Mouse (Mus musculus) heart, embryonic 14.5 days (tissue): ENCODE measurements around the gene Gse1. TPM values are rescaled to one million over a fixed set of nuclear protein-coding genes. Genes with fewer than 3 reads are reported as not detected.

Source experiments
- ATAC-seq: fragments of 200-750 bp; cut with Nextera tagmentation; 2 replicates; pipeline ENCODE4 v1.8.0; 2017; ENCODE audit warnings: low read depth, moderate TSS enrichment; ENCODE audit not compliant: insufficient number of reproducible peaks, insufficient read depth, low FRiP score
- H3K27ac ChIP-seq, 2 experiments: fragments of 200-500 bp in 1 of 2; fragments of 300-500 bp in 1 of 2; sonication (generic) in 1 of 2; replicated peaks in 1 of 2; 2 replicates each; pipeline ENCODE4 v1.5.1; 2012 to 2014; ENCODE audit warnings: low read depth in 2 of 2, low read length in 2 of 2, control low read depth in 1 of 2, mild to moderate bottlenecking in 1 of 2, mixed read lengths in 1 of 2; ENCODE audit not compliant: control insufficient read depth in 1 of 2, insufficient read depth in 1 of 2
- H3K27me3 ChIP-seq: fragments of 300-500 bp; sonication (generic); 2 replicates; pipeline ENCODE4 v1.6.1; 2014; ENCODE audit warnings: mild to moderate bottlenecking, low read length, control low read depth; ENCODE audit not compliant: control insufficient read depth, insufficient read depth
- H3K36me3 ChIP-seq: fragments of 300-500 bp; sonication (generic); 2 replicates; pipeline ENCODE4 v1.6.1; 2014; ENCODE audit warnings: mild to moderate bottlenecking, control low read depth, low read length, mixed read lengths; ENCODE audit not compliant: control insufficient read depth, insufficient read depth
- H3K4me1 ChIP-seq, 2 experiments: fragments of 200-500 bp in 1 of 2; fragments of 300-500 bp in 1 of 2; sonication (generic) in 1 of 2; 2 replicates each; pipeline ENCODE4 v1.6.1; 2012 to 2014; ENCODE audit warnings: low read length in 2 of 2, control low read depth in 1 of 2, mixed read lengths in 1 of 2; ENCODE audit not compliant: control insufficient read depth in 2 of 2, insufficient read depth in 2 of 2
- H3K4me2 ChIP-seq: fragments of 300-500 bp; sonication (generic); 2 replicates; pipeline ENCODE4 v1.6.1; 2014; ENCODE audit warnings: mild to moderate bottlenecking, low read length
- H3K4me3 ChIP-seq, 2 experiments: fragments of 200-500 bp in 1 of 2; fragments of 300-500 bp in 1 of 2; sonication (generic) in 1 of 2; 2 replicates each; pipeline ENCODE4 v1.5.1; 2012 to 2014; ENCODE audit warnings: low read length in 2 of 2, mild to moderate bottlenecking in 2 of 2, control low read depth in 1 of 2, low read depth in 1 of 2, moderate library complexity in 1 of 2; ENCODE audit not compliant: control insufficient read depth in 1 of 2, insufficient read depth in 1 of 2
- H3K9ac ChIP-seq: fragments of 300-500 bp; sonication (generic); 2 replicates; pipeline ENCODE4 v1.6.1; 2014; ENCODE audit warnings: mild to moderate bottlenecking, low read length
- H3K9me3 ChIP-seq: fragments of 300-500 bp; sonication (generic); 2 replicates; pipeline ENCODE4 v1.6.1; 2016; ENCODE audit warnings: low read length, control low read depth; ENCODE audit not compliant: control insufficient read depth
- WGBS: fragments of 180-500 bp; shearing (Covaris S2); extraction: QIAGEN DNeasy Blood & Tissue Kit; methylation state at CpG from one replicate; pipeline ENCODE4 v1.1.7; 2014; 5-methylcytosine and 5-hydroxymethylcytosine counted together
- polyA plus RNA-seq: library from polyadenylated mRNA; unstranded; fragments of >200 nt; fragmentation: Nextera tagmentation; extraction: Ambion mirVana; gene quantifications from 2 replicates; pipeline ENCODE4 v1.2.1, GENCODE M21; 2014

Gse1 gene
- polyA plus RNA-seq, 1 experiment from 2014 or later, result 12.2 TPM

DNA sequence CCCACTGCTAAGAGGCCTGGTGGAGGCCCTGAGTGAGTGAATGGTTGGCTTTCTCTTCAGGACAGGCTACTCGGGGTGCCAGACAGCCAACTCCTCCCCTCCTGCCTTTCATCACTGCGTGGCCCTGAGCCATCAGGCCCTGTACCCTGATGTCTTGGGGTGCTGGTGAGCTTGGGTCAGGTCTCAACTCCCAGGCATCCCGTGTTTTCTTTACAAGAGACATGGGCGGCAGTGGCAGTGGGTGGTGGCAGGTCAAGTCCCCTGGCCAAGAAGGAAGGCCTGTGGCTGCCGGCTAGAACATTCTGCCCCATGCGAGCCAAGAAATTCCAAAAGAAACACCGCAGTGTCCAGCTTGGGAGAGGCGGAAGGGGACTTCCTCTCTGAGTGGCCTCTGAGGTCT is 41.8 kb upstream of the Gse1 start:
- H3K27me3 ChIP-seq, result no peaks in the 10 kb centered on the region

DNA sequence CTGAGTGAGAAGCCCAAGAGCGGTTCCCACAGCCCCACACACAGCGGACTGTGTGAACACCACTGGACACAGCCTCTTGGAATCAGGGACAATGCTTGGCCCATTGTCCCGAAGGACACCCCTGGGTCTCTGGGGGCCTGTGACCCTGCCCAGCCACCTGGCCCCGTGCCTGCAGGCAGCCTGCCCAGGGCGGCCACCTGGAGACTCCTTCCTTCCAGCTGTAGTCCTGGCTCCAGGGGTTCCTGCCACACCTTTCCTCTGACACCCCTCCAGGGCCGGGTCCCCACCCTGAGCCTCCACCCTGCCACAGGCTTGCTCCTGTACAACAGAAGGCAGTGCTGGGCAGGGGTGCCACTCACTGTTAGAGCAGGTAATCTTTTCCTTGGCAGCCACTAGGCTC is 39.7 kb upstream of the Gse1 start:
- Histone ChIP-seq H3K9me3 (no peaks in the 10 kb centered on the region), H3K4me2 (no peak overlapping the region), H3K9ac (no peak overlapping the region), H3K27me3 (no peaks in the 10 kb centered on the region), H3K4me1 (peaks cover 33 to 46% of the 10 kb centered on the region in 2 experiments), H3K36me3 (no peaks in the 10 kb centered on the region), H3K4me3 (no peak overlapping the region), H3K27ac (no peak overlapping the region)
- ATAC-seq, result no peak
- WGBS, result 75% methylated on average over 6 of the region's 6 CpGs

More for the DNA sequence above, 41.8 kb upstream of the Gse1 start:
- H3K9me3 ChIP-seq, result no peaks in the 10 kb centered on the region
- H3K36me3 ChIP-seq, result no peaks in the 10 kb centered on the region
- no peak overlapping the region; the same call in 1 of the 2 replicates for H3K9ac ChIP-seq
- 52% methylated on average over 8 of the region's 8 CpGs for WGBS
- H3K4me2 ChIP-seq, result no peak overlapping the region
- no peak overlapping the region for H3K4me3 ChIP-seq
- H3K27ac ChIP-seq, result no peak overlapping the region
- H3K4me1 ChIP-seq, result peaks cover 28 to 40% of the 10 kb centered on the region in 2 experiments
- no peak for ATAC-seq

DNA sequence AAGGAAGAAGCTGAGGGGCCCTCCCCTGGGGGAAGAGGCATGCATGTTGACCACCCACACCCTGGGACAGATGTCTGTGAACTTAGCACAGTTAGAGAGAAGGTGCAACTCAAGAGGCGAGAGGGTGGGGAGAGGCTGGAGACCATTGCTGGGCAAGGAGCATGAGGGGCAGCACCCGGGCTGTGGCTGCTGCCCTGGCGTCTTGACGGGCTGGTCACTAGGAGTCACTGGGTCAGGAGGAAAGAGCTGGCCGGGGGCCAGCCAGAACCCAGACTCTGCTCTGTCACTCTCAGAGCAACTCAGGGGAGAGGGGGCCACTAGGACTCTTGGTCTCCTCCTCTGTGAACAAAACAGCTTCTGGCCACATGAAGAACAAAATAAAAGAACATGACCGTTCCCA is 38.8 kb upstream of the Gse1 start:
- H3K4me2 ChIP-seq, result no peak overlapping the region
- peaks cover 27 to 42% of the 10 kb centered on the region in 2 experiments for H3K4me1 ChIP-seq
- no peak for ATAC-seq
- H3K4me3 ChIP-seq, result no peak overlapping the region
- H3K9me3 ChIP-seq, result no peaks in the 10 kb centered on the region
- H3K36me3 ChIP-seq, result no peaks in the 10 kb centered on the region
- no peak overlapping the region for H3K27ac ChIP-seq
- H3K27me3 ChIP-seq, result no peaks in the 10 kb centered on the region
- WGBS, result 60% methylated on average over 6 of the region's 6 CpGs
- H3K9ac ChIP-seq, result no peak overlapping the region

DNA sequence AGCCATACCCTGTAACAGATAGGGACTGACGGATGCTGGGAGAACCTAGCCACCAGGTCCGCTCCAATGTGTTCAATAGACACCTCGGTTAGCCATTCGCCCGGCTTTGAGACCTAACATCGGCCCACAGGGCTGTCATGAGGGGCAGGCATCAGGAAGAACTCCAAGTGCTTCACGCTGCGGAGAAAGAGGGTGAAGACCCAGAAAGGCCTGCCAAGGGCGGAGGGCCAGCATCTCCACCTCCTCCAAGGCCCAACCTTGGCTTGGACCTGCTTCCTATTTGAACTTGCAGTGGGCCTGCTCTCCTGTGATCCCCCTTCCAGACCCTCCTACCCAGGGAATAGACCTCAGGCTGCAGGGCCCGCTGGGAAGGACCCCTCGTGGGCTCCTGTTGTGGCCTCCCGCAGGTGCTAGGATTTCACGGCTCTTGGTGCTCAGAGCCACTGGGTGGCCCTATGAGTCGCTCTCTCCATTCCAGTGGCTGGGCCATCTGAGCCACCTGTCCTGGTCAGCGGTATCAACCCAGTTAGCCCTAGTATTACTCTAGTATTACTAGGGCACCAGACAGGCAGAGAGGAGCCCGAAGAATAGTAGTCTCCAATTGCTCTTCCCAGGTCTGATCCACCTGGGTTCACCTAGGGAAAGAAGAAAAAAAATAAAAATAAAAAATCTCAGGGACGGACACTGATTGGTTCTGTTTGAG is 38.0 kb upstream of the Gse1 start:
- WGBS, result 79% methylated on average over 17 of the region's 17 CpGs
- no peaks in the 10 kb centered on the region for H3K36me3 ChIP-seq
- no peaks in the 10 kb centered on the region for H3K27me3 ChIP-seq
- H3K4me1 ChIP-seq, result peaks cover 21 to 34% of the 10 kb centered on the region in 2 experiments
- H3K9ac ChIP-seq, result no peak overlapping the region
- ATAC-seq, result no peak
- H3K27ac ChIP-seq, result peak overlapping the region in 1 of 2 experiments; percentile 92; a peak in 1 of 4 replicates
- H3K9me3 ChIP-seq, result no peaks in the 10 kb centered on the region
- H3K4me2 ChIP-seq, result peak overlapping the region; percentile 65; the same call in 1 of the 2 replicates
- no peak overlapping the region for H3K4me3 ChIP-seq

DNA sequence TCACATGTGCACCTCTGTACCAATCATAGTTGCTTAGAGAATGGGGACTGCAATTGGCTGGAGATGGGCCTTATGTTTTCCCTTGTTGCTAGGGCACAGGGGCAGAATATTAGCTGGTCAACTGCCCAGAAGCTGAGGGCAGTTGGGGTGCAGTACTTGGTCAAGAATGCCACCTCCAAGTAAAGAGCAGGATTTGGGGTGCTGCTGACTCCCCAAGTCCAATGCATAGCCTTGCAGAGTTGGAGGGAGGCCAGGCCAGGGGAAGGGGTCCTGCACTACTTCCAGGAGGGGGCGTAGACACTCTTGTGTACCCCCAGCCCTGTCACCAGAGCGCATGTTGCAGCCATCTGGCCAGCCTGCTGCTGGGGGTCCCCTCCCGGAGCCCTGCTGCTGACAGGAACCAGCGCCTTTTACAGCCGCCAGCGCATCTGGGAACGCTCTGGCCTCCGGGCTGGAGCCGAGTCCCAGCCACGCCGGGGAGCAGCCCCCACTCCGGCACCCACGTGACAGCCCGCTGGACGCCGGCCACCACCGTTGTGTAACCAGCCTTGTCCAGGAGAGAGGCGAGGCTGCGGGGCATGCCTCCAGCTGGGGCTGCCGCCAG is 37.3 kb upstream of the Gse1 start:
- WGBS, result 31% methylated on average over 19 of the region's 20 CpGs
- H3K9ac ChIP-seq, result peak overlapping the region; percentile 63
- H3K4me2 ChIP-seq, result peak overlapping the region; percentile 65
- peak; percentile 84 for ATAC-seq
- H3K9me3 ChIP-seq, result no peaks in the 10 kb centered on the region
- peak overlapping the region; percentile 91 to 92 for H3K27ac ChIP-seq
- H3K4me1 ChIP-seq, result peaks cover 17 to 27% of the 10 kb centered on the region in 2 experiments
- no peaks in the 10 kb centered on the region for H3K36me3 ChIP-seq
- peak overlapping the region; percentile 14 to 26; a peak in 2 of 4 replicates for H3K4me3 ChIP-seq
- H3K27me3 ChIP-seq, result no peaks in the 10 kb centered on the region

DNA sequence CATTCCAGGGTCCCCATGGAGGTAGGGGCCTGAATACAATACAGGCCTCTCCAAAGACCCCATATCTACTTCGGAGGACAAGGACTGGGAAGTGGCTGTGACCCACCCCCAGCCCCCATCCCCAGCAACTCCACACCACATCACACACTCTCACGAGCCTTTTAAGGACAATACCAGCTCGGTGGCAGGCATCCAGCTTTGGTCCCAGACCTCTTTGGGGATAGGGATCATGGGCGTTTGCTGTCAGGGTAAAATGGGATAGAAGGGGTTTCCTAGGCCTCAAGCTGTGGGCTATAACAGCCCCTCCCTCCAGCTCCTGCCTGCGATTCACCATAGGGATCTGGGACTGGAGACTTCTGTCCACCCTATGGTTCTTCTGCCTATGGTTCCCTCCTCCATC is 36.6 kb upstream of the Gse1 start:
- Histone ChIP-seq H3K27me3 (no peaks in the 10 kb centered on the region), H3K4me3 (no peak overlapping the region), H3K36me3 (no peaks in the 10 kb centered on the region), H3K9me3 (no peaks in the 10 kb centered on the region), H3K4me2 (peak overlapping the region; percentile 65; the same call in 1 of the 2 replicates), H3K4me1 (peaks cover 14 to 20% of the 10 kb centered on the region in 2 experiments), H3K9ac (no peak overlapping the region), H3K27ac (peak overlapping the region; percentile 68 to 92; a peak in 3 of 4 replicates)
- WGBS, result 54% methylated on average over 5 of the region's 5 CpGs
- no peak for ATAC-seq

DNA sequence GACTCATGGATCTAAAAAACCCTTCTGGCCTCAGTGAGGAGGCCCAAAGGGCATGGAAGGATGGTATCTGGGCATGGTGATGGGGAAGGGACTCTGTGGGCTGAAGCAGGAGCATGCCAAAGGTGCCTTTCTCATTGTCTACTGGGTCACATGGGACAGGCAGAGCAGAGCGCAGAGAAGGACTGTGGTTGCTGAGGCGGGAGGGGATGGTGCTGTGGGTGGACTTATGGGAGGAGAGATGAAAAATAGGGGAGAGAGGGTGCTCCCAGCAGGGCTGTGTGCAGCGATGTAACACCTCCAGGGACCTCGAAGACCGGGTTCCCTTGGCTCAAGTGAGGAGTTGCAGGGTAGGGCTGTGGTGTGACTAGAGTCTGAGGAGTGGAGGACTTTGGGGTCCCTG is 36.1 kb upstream of the Gse1 start:
- H3K4me2 ChIP-seq, result no peak overlapping the region
- no peak overlapping the region for H3K9ac ChIP-seq
- H3K27ac ChIP-seq, result peak overlapping the region in 1 of 2 experiments; percentile 92; a peak in 1 of 4 replicates
- WGBS, result 96% methylated on average over 5 of the region's 5 CpGs
- H3K27me3 ChIP-seq, result no peaks in the 10 kb centered on the region
- peaks cover 14 to 18% of the 10 kb centered on the region in 2 experiments for H3K4me1 ChIP-seq
- no peaks in the 10 kb centered on the region for H3K9me3 ChIP-seq
- no peak for ATAC-seq
- no peaks in the 10 kb centered on the region for H3K36me3 ChIP-seq
- H3K4me3 ChIP-seq, result no peak overlapping the region
